In genomic region chr4:116077240-116078095, GRCm38 (mm10) we compare ENCODE assay signal across 8 mouse cellular contexts. TPM values are rescaled to one million over a fixed set of nuclear protein-coding genes. Genes with fewer than 3 reads are reported as not detected.
DNase-seq lines count a peak whose midpoint lies in the region; TF ChIP-seq lines count a peak whose summit lies in the region.

No protein-coding gene starts in this region.

- H3K9ac ChIP-seq in CH12.LX (ENCODE audit: insufficient read depth, low read depth), result peak overlapping the region; percentile 82

- DNase-seq in embryo, embryonic 11 days, result peak; percentile 3
- no peak for DNase-seq in embryo, embryonic 10.5 days (ENCODE audit: low spot score)
- DNase-seq in CH12.LX (ENCODE audit: extremely low read depth), result no peak
- peak; percentile 18 for DNase-seq in kidney, adult 2 months
- no peak for DNase-seq in spleen, postnatal 36 days (ENCODE audit: low spot score in 2 of 2)
- no peak for DNase-seq in left cerebral cortex, postnatal 14 days (ENCODE audit: low spot score in 2 of 2)

- intact Hi-C loops in left cerebral cortex, postnatal 14 days (cut with DNase I), result no loop called here

- H3K79me2 ChIP-seq in CH12.LX (replicated peaks; ENCODE audit: control insufficient read depth, extremely low read depth, insufficient read depth, poor library complexity, severe bottlenecking), result peaks cover 46% of the 10 kb centered on the region
- H3K79me2 ChIP-seq in myocyte (ENCODE audit: control insufficient read depth, insufficient read depth), result peaks cover 63% of the 10 kb centered on the region

- H3K4me2 ChIP-seq in CH12.LX (ENCODE audit: insufficient read depth, low read depth, poor library complexity, severe bottlenecking) (peak overlapping the region; percentile 42), myocyte (ENCODE audit: low read depth) (peak overlapping the region; percentile 89)

- peak overlapping the region; percentile 81 for H3K27ac ChIP-seq in CH12.LX (ENCODE audit: insufficient read depth, low read depth)
- peak overlapping the region; percentile 66 for H3K27ac ChIP-seq in embryonic fibroblast, embryonic 13.5 days (ENCODE audit: insufficient read depth, low read length)
- peak overlapping the region; percentile 57 for H3K27ac ChIP-seq in kidney, adult 2 months (ENCODE audit: insufficient read depth, low read depth, low read length)

- peak overlapping the region; percentile 52 to 94 (median 81) for H3K4me3 ChIP-seq in CH12.LX (replicated peaks in 1 of 3; ENCODE audit: low read depth in 2 of 3, low read length in 2 of 3, poor library complexity in 1 of 3)
- H3K4me3 ChIP-seq in embryonic fibroblast, embryonic 13.5 days (ENCODE audit: insufficient read depth, low read length), result peak overlapping the region; percentile 80
- H3K4me3 ChIP-seq in kidney, adult 2 months (ENCODE audit: insufficient read depth, low read depth, low read length), result peak overlapping the region; percentile 94
- peak overlapping the region; percentile 71 for H3K4me3 ChIP-seq in myocyte

- H3ac ChIP-seq in myocyte (ENCODE audit: control insufficient read depth, insufficient read length), result peak overlapping the region; percentile 80

- dilution Hi-C loops in CH12.LX (cut with MboI; ENCODE audit: extremely low pct_ligation_motif_present, extremely low pct_unique_long_range_greater_than_20kb, low sequenced_read_pairs), result no loop called here

- in situ Hi-C loops in CH12.LX (cut with MboI; ENCODE audit: low pct_ligation_motif_present, low pct_unique_long_range_greater_than_20kb, low sequenced_read_pairs), result no loop called here

- TF ChIP-seq POLR2A in CH12.LX (IDR thresholded peaks at IDR 0.05; ENCODE audit: low read depth, low read length) (0 out of 2 replicates have a peak, but pooled peaks have one; percentile 10), myocyte (IDR thresholded peaks at IDR 0.05; ENCODE audit: insufficient read length, low read depth) (no peak)
- no peak for TF ChIP-seq POLR2A in embryonic fibroblast, embryonic 13.5 days (IDR thresholded peaks at IDR 0.05; ENCODE audit: low read depth, low read length)
- no peak for TF ChIP-seq POLR2A in kidney, adult 2 months (IDR thresholded peaks at IDR 0.05; ENCODE audit: low read depth, low read length)

- peak in 1 of 2 experiments; percentile 25; a peak in 2 of 4 replicates for TF ChIP-seq CTCF in CH12.LX (conservative IDR thresholded peaks at IDR 0.05 in 1 of 2, IDR thresholded peaks at IDR 0.05 in 1 of 2; ENCODE audit: low read depth in 2 of 2, low read length in 2 of 2)
- TF ChIP-seq CTCF in embryonic fibroblast, embryonic 13.5 days (IDR thresholded peaks at IDR 0.05; ENCODE audit: borderline replicate concordance, insufficient read depth, low read length), result no peak
- no peak for TF ChIP-seq CTCF in kidney, adult 2 months (conservative IDR thresholded peaks at IDR 0.05; ENCODE audit: insufficient read depth, insufficient read length, low read depth, low read length)

- H3K27me3 ChIP-seq in CH12.LX (replicated peaks), result no peaks in the 10 kb centered on the region
- H3K27me3 ChIP-seq in kidney, adult 2 months (replicated peaks; ENCODE audit: control insufficient read depth, insufficient read depth, low read length), result no peaks in the 10 kb centered on the region; the same call in 1 of the 2 replicates
- no peaks in the 10 kb centered on the region for H3K27me3 ChIP-seq in myocyte (ENCODE audit: control insufficient read depth, insufficient read depth, insufficient read length)

- WGBS in kidney, adult 2 months, result 34% methylated on average over 3 of the region's 3 CpGs

- no peaks in the 10 kb centered on the region for H3K9me3 ChIP-seq in CH12.LX (replicated peaks; ENCODE audit: low read length)

- peaks cover 2 to 9% of the 10 kb centered on the region in 2 experiments; a peak in 3 of 4 replicates for H3K4me1 ChIP-seq in CH12.LX (ENCODE audit: control insufficient read depth in 1 of 2, insufficient read depth in 2 of 2)
- peaks cover 2% of the 10 kb centered on the region for H3K4me1 ChIP-seq in embryonic fibroblast, embryonic 13.5 days (ENCODE audit: control insufficient read depth, insufficient read depth, low read length)
- peaks cover 20% of the 10 kb centered on the region for H3K4me1 ChIP-seq in kidney, adult 2 months (ENCODE audit: control insufficient read depth, insufficient read depth, low read length)

- no peak for TF ChIP-seq RAD21 in CH12.LX (IDR thresholded peaks at IDR 0.05; ENCODE audit: low read depth, low read length)

- H3K36me3 ChIP-seq in CH12.LX (replicated peaks in 1 of 2; ENCODE audit: control insufficient read depth in 1 of 2, insufficient read depth in 1 of 2, low read length in 1 of 2), result peaks cover 12 to 35% of the 10 kb centered on the region in 2 experiments
- H3K36me3 ChIP-seq in kidney, adult 2 months (ENCODE audit: control insufficient read depth, insufficient read depth, low read length), result peaks cover 4% of the 10 kb centered on the region
- peaks cover 18% of the 10 kb centered on the region for H3K36me3 ChIP-seq in myocyte (ENCODE audit: control insufficient read depth, insufficient read depth)

- TF ChIP-seq EP300 in CH12.LX (IDR thresholded peaks at IDR 0.05; ENCODE audit: low read length), result no peak

TF ChIP-seq in CH12.LX, 34 proteins besides CTCF, POLR2A, EP300 and RAD21:
- TF ChIP-seq ZNF384 (IDR thresholded peaks at IDR 0.05; ENCODE audit: low read depth, low read length), result peak; percentile 91
- 0 out of 2 replicates have a peak, but pooled peaks have one; percentile 42 for TF ChIP-seq TBP (conservative IDR thresholded peaks at IDR 0.05; ENCODE audit: low read depth, low read length)
- no peak for TF ChIP-seq HCFC1 (IDR thresholded peaks at IDR 0.05; ENCODE audit: low read depth, low read length)

TF ChIP-seq in myocyte, 11 proteins besides CTCF, POLR2A, EP300 and RAD21:
- TF ChIP-seq TCF12 (IDR thresholded peaks at IDR 0.05; ENCODE audit: insufficient read depth, poor library complexity, severe bottlenecking), result no peak
- no peak for TF ChIP-seq SRF (IDR thresholded peaks at IDR 0.05; ENCODE audit: control insufficient read depth, insufficient read length, low read depth)
- no peak for TF ChIP-seq TCF3 (IDR thresholded peaks at IDR 0.05; ENCODE audit: insufficient read length, low read depth)
- TF ChIP-seq MYOG (IDR thresholded peaks at IDR 0.05; ENCODE audit: control insufficient read depth in 1 of 3, insufficient read depth in 1 of 3, insufficient read length in 2 of 3, low read depth in 2 of 3), result no peak
- no peak for TF ChIP-seq USF1 (IDR thresholded peaks at IDR 0.05; ENCODE audit: low read depth)
- no peak for TF ChIP-seq POLR2AphosphoS2 (IDR thresholded peaks at IDR 0.05; ENCODE audit: insufficient read length, low read depth)
- TF ChIP-seq E2F4 (IDR thresholded peaks at IDR 0.05; ENCODE audit: insufficient read depth), result no peak
- no peak for TF ChIP-seq CEBPB (IDR thresholded peaks at IDR 0.05; ENCODE audit: insufficient read depth, poor library complexity, severe bottlenecking)
- no peak for TF ChIP-seq MAX (IDR thresholded peaks at IDR 0.05; ENCODE audit: low read depth)
- no peak for TF ChIP-seq MYOD1 (IDR thresholded peaks at IDR 0.05; ENCODE audit: control insufficient read depth in 1 of 3, insufficient read length in 2 of 3, low read depth in 2 of 3)
- no peak for TF ChIP-seq REST (IDR thresholded peaks at IDR 0.05; ENCODE audit: insufficient read depth, insufficient read length)

RNA-seq across cellular contexts. Expression of gene Lrrc41, which starts 2.4 kb away (rescaled TPM):
- total RNA-seq in CH12.LX (2012; rRNA removed), result 49.0 and 51.8 TPM in 2 replicates
- total RNA-seq in CH12.LX (2014; rRNA removed), result 50.0 and 60.8 TPM in 2 replicates
- polyA plus RNA-seq in CH12.LX (2012; ENCODE audit: insufficient read length, low read depth), result 43.0 and 48.8 TPM in 2 replicates
- polyA plus RNA-seq in embryonic fibroblast, embryonic 13.5 days (2011; ENCODE audit: insufficient read length, low read depth, missing spikeins), result 71.6 and 81.9 TPM in 2 replicates
- 47.3 and 56.4 TPM in 2 replicates for polyA plus RNA-seq in kidney, adult 2 months (2012; rRNA removed)
- polyA plus RNA-seq in myocyte (2012; fragmentation: generic; extraction: Trizol), result 36.1 TPM
- 10 to 100 TPM; 45.0 to 46.0 TPM for total RNA-seq in left cerebral cortex, postnatal 14 days (2021)

RNA-seq across cellular contexts. Expression of gene Uqcrh, which starts 2.6 kb away (rescaled TPM):
- 293 and 362 TPM in 2 replicates for total RNA-seq in CH12.LX (2012; rRNA removed)
- 601 and 717 TPM in 2 replicates for total RNA-seq in CH12.LX (2014; rRNA removed)
- polyA plus RNA-seq in CH12.LX (2012; ENCODE audit: insufficient read length, low read depth), result 264 and 297 TPM in 2 replicates
- 360 and 404 TPM in 2 replicates for polyA plus RNA-seq in embryonic fibroblast, embryonic 13.5 days (2011; ENCODE audit: insufficient read length, low read depth, missing spikeins)
- polyA plus RNA-seq in kidney, adult 2 months (2012; rRNA removed), result 355 and 608 TPM in 2 replicates
- 835 TPM for polyA plus RNA-seq in myocyte (2012; fragmentation: generic; extraction: Trizol)
- total RNA-seq in left cerebral cortex, postnatal 14 days (2021), result 100 to 1,000 TPM; 434 to 435 TPM

RNA-seq across cellular contexts. Expression of gene Nsun4, which starts 23.8 kb away (rescaled TPM):
- total RNA-seq in CH12.LX (2012; rRNA removed) (19.9 and 20.5 TPM in 2 replicates), CH12.LX (2014; rRNA removed) (32.0 and 32.8 TPM in 2 replicates)
- polyA plus RNA-seq in CH12.LX (2012; ENCODE audit: insufficient read length, low read depth) (18.6 and 20.5 TPM in 2 replicates), myocyte (2012; fragmentation: generic; extraction: Trizol) (23.7 TPM)
- polyA plus RNA-seq in embryonic fibroblast, embryonic 13.5 days (2011; ENCODE audit: insufficient read length, low read depth, missing spikeins), result 13.0 and 17.6 TPM in 2 replicates
- 14.5 and 16.7 TPM in 2 replicates for polyA plus RNA-seq in kidney, adult 2 months (2012; rRNA removed)
- total RNA-seq in left cerebral cortex, postnatal 14 days (2021), result 1 to 10 TPM; 8.5 to 9.1 TPM

RNA-seq across cellular contexts. Expression of gene Rad54l, which starts 46.0 kb away (rescaled TPM):
- total RNA-seq in CH12.LX (2012; rRNA removed), result 28.8 and 34.5 TPM in 2 replicates
- total RNA-seq in CH12.LX (2014; rRNA removed), result 21.6 and 22.8 TPM in 2 replicates
- 48.5 and 53.3 TPM in 2 replicates for polyA plus RNA-seq in CH12.LX (2012; ENCODE audit: insufficient read length, low read depth)
- 7.6 and 12.9 TPM in 2 replicates for polyA plus RNA-seq in embryonic fibroblast, embryonic 13.5 days (2011; ENCODE audit: insufficient read length, low read depth, missing spikeins)
- polyA plus RNA-seq in kidney, adult 2 months (2012; rRNA removed), result 0.31 and 0.33 TPM in 2 replicates
- 2.2 TPM for polyA plus RNA-seq in myocyte (2012; fragmentation: generic; extraction: Trizol)
- total RNA-seq in left cerebral cortex, postnatal 14 days (2021), result under 1 TPM; 0.55 to 0.82 TPM

RNA-seq across cellular contexts. Expression of gene Pomgnt1, which starts 46.2 kb away (rescaled TPM):
- total RNA-seq in CH12.LX (2012; rRNA removed) (33.0 and 52.2 TPM in 2 replicates), CH12.LX (2014; rRNA removed) (39.9 and 40.7 TPM in 2 replicates)
- polyA plus RNA-seq in CH12.LX (2012; ENCODE audit: insufficient read length, low read depth) (40.2 and 42.8 TPM in 2 replicates), myocyte (2012; fragmentation: generic; extraction: Trizol) (75.9 TPM)
- polyA plus RNA-seq in embryonic fibroblast, embryonic 13.5 days (2011; ENCODE audit: insufficient read length, low read depth, missing spikeins), result 49.5 and 54.4 TPM in 2 replicates
- polyA plus RNA-seq in kidney, adult 2 months (2012; rRNA removed), result 46.0 and 52.5 TPM in 2 replicates
- total RNA-seq in left cerebral cortex, postnatal 14 days (2021), result 10 to 100 TPM; 69.3 to 71.5 TPM

Comparison
In these comparisons a context has a peak if more than half of its experiments do, and no peak if none do; other contexts are left out.
1. DNase-seq: peak in embryo, embryonic 11 days (single experiment) and kidney, adult 2 months (single experiment); none in embryo, embryonic 10.5 days (single experiment), CH12.LX (single experiment), spleen, postnatal 36 days (0 of 2) and left cerebral cortex, postnatal 14 days (0 of 2).
2. Peak in every context shown above with its lines, with median percentiles within 50 percentile points of each other: H3K27ac ChIP-seq and H3K4me3 ChIP-seq.